Mouse (Mus musculus): Measurements from ENCODE around the gene Gm47995.
"Not testable (repeated sequence)": the region's sequence is repeated elsewhere in the genome, so short reads cannot be mapped to it uniquely, and the experiment has no call there.

Gene Gm47995

DNA sequence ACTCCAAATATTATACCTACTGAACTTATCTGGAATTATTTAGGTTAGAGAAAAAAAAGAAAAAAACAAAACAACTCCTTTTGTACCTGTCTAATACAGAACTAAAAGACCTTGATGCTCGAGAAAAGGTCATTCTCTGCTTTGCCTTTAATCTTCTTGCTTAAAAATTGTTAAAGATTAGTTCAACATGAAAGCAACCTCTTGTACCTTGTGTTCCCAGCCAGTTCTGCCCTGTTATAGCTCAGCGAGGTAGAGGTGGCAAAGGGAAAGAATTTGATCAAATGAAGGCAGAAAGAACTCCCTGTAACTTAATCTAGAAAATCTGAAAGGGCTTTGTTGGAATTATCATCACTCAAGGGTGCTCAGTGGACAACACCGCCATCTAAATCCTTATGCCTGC, 12.1 kb upstream of the Gm47995 start:
- CTCF ChIA-PET, result not testable (repeated sequence)

DNA sequence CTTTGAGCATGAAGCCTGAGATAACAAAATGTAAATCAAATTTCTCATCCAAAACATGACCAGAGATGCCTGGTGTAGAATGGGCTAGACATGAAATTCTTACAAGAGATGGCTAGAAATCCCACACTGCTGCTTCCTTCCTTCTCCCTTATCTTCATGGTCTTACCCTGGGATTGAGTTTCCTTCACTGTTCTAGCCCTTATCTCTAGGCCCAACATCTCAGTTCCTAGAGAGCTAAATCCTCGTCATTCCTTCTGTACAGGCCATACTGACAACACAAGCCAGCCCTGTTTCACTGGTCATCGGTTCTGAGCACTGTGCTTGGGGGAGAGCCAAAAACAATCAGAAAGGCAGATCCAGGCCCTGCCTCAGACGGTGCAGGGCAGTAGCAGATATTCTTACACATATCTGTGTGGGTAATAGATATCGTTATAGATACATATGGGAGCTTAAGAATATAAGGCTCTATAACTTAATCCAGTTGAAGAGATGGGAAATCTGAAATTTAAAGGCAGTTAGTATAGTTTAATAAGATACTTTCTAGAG, 11.3 kb upstream of the Gm47995 start:
- CTCF ChIA-PET, result not testable (repeated sequence)

DNA sequence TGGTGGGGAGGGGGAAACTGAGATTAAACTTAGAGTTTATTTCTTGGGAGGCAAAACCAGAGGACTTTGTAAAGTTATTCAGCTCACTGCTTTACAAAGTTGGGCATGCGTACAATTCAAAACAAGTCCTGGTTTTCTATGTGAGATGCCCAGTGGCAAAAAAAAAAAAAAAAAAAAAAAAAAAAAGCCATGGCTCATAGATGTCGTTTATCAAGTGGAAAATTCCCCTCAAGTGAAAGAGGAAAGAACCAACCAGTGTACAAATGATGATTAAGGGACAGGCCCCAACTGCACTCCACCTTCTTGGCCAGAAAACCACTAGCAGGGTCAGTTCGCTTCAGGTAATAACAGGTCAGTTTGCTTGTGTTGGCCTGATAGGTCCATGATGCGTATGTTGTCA, 9.8 kb upstream of the Gm47995 start:
- CTCF ChIA-PET, result interaction anchor here (0.6 kb wide), 1 partner anchor 12 kb away, joined by 5 read pairs; no protein-coding TSS in a partner anchor

GRCm38 (mm10) chr1:151192075-151192474, 6.2 kb upstream of the Gm47995 start, which contains the start of gene Gm8947:
TSS of gene Gm8947 (plus strand) at chr1:151192376.
- CTCF ChIA-PET, result not testable (repeated sequence)

GRCm38 (mm10) chr1:151192739-151193138, 5.5 kb upstream of the Gm47995 start:
- CTCF ChIA-PET, result not testable (repeated sequence)

DNA sequence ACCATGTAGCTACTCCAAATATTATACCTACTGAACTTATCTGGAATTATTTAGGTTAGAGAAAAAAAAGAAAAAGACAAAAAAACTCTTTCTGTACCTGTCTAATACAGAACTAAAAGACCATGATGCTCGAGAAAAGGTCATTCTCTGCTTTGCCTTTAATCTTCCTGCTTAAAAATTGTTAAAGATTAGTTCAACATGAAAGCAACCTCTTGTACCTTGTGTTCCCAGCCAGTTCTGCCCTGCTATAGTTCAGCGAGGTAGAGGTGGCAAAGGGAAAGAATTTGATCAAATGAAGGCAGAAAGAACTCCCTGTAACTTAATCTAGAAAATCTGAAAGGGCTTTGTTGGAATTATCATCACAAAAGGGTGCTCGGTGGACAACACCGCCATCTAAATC, 2.3 kb upstream of the Gm47995 start:
- CTCF ChIA-PET, result not testable (repeated sequence)

GRCm38 (mm10) chr1:151196690-151197089, 1.6 kb upstream of the Gm47995 start:
- CTCF ChIA-PET, result not testable (repeated sequence)

- CTCF ChIA-PET, result not testable (repeated sequence)
Measured at GRCm38 (mm10) chr1:151200620-151201019, 2.4 kb downstream of the Gm47995 start.

DNA sequence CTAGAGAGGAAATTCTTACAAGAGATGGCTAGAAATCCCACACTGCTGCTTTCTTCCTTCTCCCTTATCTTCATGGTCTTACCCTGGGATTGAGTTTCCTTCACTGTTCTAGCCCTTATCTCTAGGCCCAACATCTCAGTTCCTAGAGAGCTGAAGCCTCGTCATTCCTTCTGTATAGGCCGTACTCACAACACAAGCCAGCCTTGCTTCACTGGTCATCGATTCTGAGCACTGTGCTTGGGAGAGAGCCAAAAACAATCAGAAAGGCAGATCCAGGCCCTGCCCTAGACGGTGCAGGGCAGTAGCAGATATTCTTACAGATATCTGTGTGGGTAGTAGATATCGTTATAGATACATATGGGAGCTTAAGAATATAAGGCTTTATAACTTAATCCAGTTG, 4.5 kb downstream of the Gm47995 start:
- CTCF ChIA-PET, result not testable (repeated sequence)

DNA sequence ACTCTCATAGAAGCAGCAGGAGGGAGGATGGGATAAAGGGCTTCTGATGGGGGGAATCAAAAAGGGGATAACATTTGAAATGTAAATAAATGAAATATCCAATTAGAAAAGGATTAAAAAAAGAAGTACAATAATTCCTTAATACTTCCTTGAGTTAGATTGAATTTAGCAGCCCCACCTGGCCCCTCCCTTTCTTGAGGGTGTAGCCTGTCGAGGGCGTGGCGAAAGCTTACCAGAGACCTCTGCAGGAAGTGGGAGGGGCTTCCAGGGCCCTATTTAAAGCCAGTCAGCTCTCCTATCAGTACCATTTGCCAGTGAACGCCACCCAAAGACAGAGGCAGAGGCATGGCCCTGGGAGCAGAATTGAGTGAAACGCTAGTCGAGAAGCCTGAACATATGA, 5.6 kb downstream of the Gm47995 start, which contains the start of gene 3110040M04Rik:
3110040M04Rik (plus strand) TSS at position 304 of the 400 bp plus-strand sequence.
- CTCF ChIA-PET, result not testable (repeated sequence)

DNA sequence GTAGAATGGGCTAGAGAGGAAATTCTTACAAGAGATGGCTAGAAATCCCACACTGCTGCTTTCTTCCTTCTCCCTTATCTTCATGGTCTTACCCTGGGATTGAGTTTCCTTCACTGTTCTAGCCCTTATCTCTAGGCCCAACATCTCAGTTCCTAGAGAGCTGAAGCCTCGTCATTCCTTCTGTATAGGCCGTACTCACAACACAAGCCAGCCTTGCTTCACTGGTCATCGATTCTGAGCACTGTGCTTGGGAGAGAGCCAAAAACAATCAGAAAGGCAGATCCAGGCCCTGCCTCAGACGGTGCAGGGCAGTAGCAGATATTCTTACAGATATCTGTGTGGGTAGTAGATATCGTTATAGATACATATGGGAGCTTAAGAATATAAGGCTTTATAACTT, 10.2 kb downstream of the Gm47995 start:
- CTCF ChIA-PET, result not testable (repeated sequence)

GRCm38 (mm10) chr1:151208944-151209343, 10.7 kb downstream of the Gm47995 start:
- CTCF ChIA-PET, result not testable (repeated sequence)

GRCm38 (mm10) chr1:151209824-151210355, 11.6 kb downstream of the Gm47995 start, which contains the start of gene Gm47996:
TSS of gene Gm47996 (plus strand) at chr1:151210131.
- CTCF ChIA-PET, result not testable (repeated sequence)

- CTCF ChIA-PET, result not testable (repeated sequence)
Measured at GRCm38 (mm10) chr1:151211666-151212065, 13.4 kb downstream of the Gm47995 start.

GRCm38 (mm10) chr1:151214862-151215261, 16.6 kb downstream of the Gm47995 start:
- CTCF ChIA-PET, result no interaction called here

GRCm38 (mm10) chr1:151215985-151216384, 17.7 kb downstream of the Gm47995 start:
- CTCF ChIA-PET, result no interaction called here

DNA sequence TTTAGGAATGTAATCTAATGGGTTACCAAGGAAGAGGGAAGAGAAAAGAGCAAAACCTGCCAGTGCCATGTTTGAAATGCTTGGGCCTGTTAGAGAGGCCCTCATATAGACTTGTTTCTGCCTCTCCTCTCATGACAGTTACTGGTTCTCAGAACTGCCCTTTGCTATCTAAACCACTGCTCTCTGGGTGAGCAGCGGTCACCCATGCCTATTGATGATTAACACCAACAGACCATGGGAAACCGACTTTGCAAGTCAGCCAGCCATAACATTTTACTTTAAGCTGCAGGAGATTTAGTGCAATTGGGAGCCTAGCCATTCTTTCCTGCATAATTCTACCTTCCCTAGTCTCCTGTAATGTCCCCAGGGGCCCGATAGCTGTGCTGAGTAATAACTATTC, 18.2 kb downstream of the Gm47995 start:
- CTCF ChIA-PET, result interaction anchor here (0.6 kb wide), 1 partner anchor 909 kb away, joined by 4 read pairs; no protein-coding TSS in a partner anchor

DNA sequence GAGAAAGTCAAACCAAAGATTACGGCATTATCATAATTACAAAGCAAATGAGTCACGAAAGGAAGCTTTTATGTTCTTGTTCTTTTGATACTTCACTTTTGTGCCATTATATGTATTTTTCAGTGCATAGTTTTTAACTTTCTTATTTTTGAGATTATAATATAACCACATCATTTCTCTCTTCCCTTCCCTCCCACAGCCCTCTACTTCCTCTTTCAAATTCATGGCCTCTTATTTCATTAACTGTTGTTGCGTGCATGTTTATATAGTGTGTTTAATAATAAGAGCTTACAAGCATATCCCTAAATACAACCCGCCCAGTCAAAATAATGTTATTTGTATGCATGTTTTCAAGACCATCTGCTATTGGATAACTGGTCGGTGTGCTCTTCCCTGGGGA, 20.8 kb downstream of the Gm47995 start:
- CTCF ChIA-PET, result no interaction called here

DNA sequence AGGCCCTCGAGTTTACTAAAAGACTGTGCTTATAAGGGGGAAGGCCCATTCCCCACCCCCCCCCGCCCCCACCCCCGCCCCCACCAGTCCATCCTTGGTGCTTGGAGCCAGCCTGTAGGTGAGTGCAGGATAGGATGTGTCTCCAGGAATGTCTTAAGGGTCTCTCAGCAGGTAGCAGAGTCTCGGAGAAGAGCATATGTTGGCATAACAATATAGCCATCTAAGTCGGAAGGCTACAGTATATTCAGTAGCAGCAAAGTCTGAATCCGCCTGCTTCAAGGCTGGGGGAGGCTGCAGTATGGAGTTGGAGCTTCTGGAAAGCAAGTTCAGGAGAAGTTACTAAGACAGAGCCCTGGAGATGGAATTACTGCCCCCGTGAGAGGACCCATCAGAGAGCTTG, 21.9 kb downstream of the Gm47995 start:
- CTCF ChIA-PET, result no interaction called here

DNA sequence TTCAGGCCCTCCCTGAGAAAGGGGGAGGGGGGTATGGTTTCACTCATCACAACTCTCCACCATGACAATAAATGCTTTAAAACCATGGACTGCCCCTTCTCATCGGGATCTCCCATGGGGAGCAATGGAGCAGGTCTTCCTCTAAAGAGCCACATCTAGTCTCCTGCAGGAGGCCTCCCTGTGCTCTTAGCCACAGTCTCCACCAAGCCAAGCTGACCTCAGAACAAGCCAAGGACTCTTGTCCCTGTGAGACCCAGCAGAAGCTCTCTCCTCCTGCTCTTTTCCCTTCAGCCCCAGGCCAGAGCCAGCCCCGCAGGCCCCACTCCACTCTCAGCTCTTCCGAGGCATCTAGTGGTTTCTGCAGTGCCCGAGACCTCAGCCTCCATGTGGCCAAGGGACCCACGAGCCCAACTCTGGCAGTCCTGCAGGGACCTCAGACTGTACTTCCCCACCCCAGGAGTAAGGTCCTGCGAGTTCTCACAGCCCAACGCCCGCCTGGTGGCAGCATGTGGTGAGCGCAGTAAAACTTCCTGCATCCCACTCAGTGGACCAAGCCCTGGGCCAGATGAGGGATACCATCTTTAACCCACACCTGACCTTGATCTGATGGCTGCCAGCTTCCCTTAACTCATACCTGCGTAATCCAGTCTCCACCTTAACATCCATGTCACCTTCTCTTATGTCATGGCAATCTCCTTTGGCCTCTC, 24.5 kb downstream of the Gm47995 start:
- CTCF ChIA-PET, result no interaction called here

- CTCF ChIA-PET, result no interaction called here
Measured at GRCm38 (mm10) chr1:151223377-151223776, 25.1 kb downstream of the Gm47995 start.

- CTCF ChIA-PET, result no interaction called here
Measured at GRCm38 (mm10) chr1:151224536-151224935, 26.3 kb downstream of the Gm47995 start.

- CTCF ChIA-PET, result no interaction called here
Measured at GRCm38 (mm10) chr1:151227506-151227905, 29.3 kb downstream of the Gm47995 start.
